Mouse (Mus musculus) erythroblast, embryonic 14.5 days (primary cell): ENCODE data around the gene Tns4.

Experiments
- GATA1 ChIP-seq: IDR thresholded peaks from 2 replicates; pipeline ENCODE4 v1.6.1; 2012; ENCODE audit warnings: low read length, inconsistent platforms, mixed read lengths
- TAL1 ChIP-seq: IDR thresholded peaks from 3 replicates; pipeline ENCODE4 v1.6.1; 2012; ENCODE audit warnings: low read length, inconsistent platforms, mixed read lengths

GRCm38 (mm10) chr11:99095759-99096158, 6.7 kb upstream of the Tns4 start:
- no peak for TF ChIP-seq TAL1
- TF ChIP-seq GATA1: no peak
